Mouse (Mus musculus): Measurements from ENCODE around the gene Olfr716. TPM values are rescaled to one million over a fixed set of nuclear protein-coding genes. Genes with fewer than 3 reads are reported as not detected.

Gene Olfr716
- not detected for total RNA-seq (2023)

GRCm38 (mm10) chr7:107138027-107138426 lies at the start of gene Olfr716:
TSS of gene Olfr716 (plus strand) at chr7:107138327.

DNA sequence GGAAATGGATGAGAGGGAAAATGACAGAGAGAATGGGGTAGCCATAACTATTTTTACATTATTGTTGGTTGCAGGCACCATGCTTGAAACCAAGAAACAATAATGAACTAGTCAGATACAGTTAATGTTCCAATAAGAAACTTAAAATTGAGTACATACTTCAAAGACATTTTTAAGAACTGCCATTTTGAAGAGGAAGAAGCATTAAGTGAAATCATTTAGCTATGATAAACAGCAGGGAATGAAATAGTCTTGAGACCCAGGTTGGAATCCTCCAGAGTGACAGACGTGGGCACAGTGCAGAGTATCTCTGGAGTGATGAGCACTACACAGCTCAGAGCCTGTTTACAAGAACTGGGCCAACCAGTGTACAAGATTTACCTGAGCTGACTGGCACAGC lies 45.2 kb upstream of the Olfr716 start, which contains the start of gene Olfr17:
TSS of gene Olfr17 (plus strand) at position 301 of the 400 bp plus-strand sequence.

GRCm38 (mm10) chr7:107110269-107110668 lies 27.9 kb upstream of the Olfr716 start, which contains the start of gene Olfr715b:
TSS of gene Olfr715b (minus strand) at chr7:107110369.

GRCm38 (mm10) chr7:107130983-107131382 lies 7.1 kb upstream of the Olfr716 start, which contains the start of gene Olfr715:
TSS of gene Olfr715 (minus strand) at chr7:107131083.

DNA sequence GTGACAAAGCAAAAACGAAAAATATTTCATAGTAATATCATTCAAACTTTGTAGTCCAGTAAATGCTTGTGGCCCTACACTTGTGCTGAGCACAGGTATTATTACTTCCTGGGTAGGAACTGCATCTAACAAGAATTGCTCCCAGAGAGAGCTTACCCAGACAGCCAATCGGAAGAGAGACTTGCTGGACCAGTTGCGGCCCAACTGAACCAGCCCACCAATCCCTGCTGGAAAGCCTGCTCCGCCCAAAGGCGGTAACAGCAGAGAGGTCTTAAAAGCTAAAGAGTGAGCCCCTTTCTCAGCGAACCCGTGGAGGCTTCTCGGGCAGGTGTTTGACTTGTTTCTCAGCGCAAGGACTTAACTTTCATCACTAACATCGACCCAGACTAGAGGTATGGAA lies 28.6 kb downstream of the Olfr716 start, which contains the start of gene Nlrp14:
TSS of gene Nlrp14 (plus strand) at position 301 of the 400 bp plus-strand sequence.

Other genes with a start within 250 kb of the Olfr716 start
- not detected for gene Olfr707, start 237.1 kb upstream of the Olfr716 start, total RNA-seq (2023)
- gene Olfr1532-ps1, start 230.3 kb upstream of the Olfr716 start, total RNA-seq (2023), result not detected
- gene Olfr709-ps1, start 206.1 kb upstream of the Olfr716 start, total RNA-seq (2023), result under 1 TPM; 0.09 to 0.15 TPM
- gene Olfr710, start 190.0 kb upstream of the Olfr716 start, total RNA-seq (2023), result not detected
- gene Olfr6, start 174.4 kb upstream of the Olfr716 start, total RNA-seq (2023), result not detected
- not detected for gene Olfr711, start 162.9 kb upstream of the Olfr716 start, total RNA-seq (2023)
- not detected for gene Olfr2, start 132.3 kb upstream of the Olfr716 start, total RNA-seq (2023)
- not detected for gene Olfr713, start 107.2 kb upstream of the Olfr716 start, total RNA-seq (2023)
- gene Olfr714, start 67.3 kb upstream of the Olfr716 start, total RNA-seq (2023), result not detected
- not detected for gene Olfr17, start 45.1 kb upstream of the Olfr716 start, total RNA-seq (2023)
- gene Olfr715b, start 28.0 kb upstream of the Olfr716 start, total RNA-seq (2023), result not detected
- not detected for gene Olfr715, start 7.2 kb upstream of the Olfr716 start, total RNA-seq (2023)
- not detected for gene Nlrp14, start 28.7 kb downstream of the Olfr716 start, total RNA-seq (2023)
- gene Rbmxl2, start 71.1 kb downstream of the Olfr716 start, total RNA-seq (2023), result not detected
- gene Syt9, start 232.4 kb downstream of the Olfr716 start, total RNA-seq (2023), result not detected